Mouse (Mus musculus) hindlimb bud, embryonic 11.5 days (tissue): ENCODE measurements at regions not wholly inside any gene's neighbourhood (a gene's known extent, or its start where the extent isn't known, plus 50 kb on each side); places are given as distances from the start of the nearest gene placed in this dataset.

Experiments
- DNase-seq: peaks from one replicate; pipeline ENCODE4 v3.0.0-alpha.2; 2012; ENCODE audit warnings: low read depth, low spot score; ENCODE audit errors: extremely low spot score

GRCm38 (mm10) chr6:35608336-35608735 is 68.6 kb upstream of the Mtpn start:
- no peak for DNase-seq

DNA sequence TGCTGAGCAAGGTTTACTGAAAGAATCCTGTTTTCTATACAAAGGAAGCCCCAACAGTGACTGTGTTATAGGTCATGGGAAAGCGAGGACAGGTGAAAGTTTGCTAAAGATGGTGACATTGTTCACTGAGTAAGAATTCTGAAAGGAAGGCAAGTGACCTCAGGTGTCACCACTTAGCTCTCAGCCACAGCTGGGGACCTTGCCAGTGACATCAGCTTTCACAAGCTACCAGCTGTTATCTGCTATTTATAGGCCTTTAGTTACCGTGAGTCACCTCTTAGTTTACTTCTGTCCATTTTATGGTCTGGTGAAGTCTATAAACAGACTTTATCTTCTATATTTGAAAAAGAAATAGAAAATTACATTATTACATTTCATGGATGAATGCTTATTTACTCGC is 65.4 kb upstream of the Mtpn start:
- no peak for DNase-seq

DNA sequence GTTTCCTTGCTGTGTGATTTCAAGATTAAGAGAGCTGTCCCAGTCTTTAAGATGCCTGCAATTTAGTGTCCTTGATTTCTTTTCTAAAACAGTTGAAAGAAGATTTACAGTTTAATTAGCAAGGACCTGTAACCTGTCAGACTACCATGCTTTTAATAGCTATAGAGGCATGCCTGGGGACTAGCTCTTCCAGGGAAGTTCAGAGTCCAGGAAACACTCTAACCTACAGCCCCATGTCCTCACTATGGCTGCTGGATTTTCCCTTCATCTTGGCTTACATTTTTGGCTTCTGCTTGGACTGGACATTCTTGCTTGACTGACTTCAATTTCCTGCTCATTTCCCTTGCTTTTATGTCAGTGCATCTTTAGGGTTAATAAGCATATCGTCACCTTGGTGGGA is 61.7 kb upstream of the Mtpn start:
- no peak for DNase-seq

GRCm38 (mm10) chr6:35599841-35600240 is 60.2 kb upstream of the Mtpn start:
- no peak for DNase-seq

DNA sequence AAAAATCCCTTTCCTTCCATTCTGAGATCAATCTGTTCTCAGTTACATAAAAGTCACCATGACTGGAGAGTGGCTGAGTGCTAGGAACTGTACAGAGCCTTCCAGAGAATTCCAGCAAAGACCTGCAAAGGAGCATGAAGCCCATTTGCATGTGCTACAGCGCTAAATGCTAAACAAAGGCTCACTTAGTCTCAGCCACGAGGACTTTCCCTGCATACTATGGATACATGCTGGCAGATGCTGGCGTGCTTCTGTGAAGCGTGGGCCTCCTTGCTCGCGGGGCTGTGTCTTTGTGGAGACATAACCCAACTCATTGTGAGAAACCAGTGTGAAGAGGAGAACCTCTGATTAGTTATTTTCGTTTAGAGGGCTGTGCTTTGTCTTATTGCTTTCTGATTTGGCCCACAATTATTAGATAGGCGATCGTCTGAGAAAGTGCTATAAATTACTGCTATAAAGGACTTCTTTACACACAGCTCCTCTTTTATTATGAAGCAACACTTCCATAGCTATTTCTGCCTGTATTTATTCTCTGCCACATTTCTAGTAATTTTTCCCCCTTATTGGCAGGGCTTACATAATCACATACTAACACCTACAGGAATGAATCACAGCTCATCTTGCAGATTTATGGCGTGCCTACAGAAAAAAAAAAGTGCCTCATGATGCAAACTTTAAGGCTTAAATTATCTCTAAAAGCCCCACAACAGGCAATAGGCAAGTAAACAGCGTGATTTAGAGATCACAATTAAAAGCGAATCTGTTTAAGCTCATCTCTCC is 58.9 kb upstream of the Mtpn start:
- DNase-seq = no peak

GRCm38 (mm10) chr6:35595012-35595411 is 55.3 kb upstream of the Mtpn start:
- no peak for DNase-seq

DNA sequence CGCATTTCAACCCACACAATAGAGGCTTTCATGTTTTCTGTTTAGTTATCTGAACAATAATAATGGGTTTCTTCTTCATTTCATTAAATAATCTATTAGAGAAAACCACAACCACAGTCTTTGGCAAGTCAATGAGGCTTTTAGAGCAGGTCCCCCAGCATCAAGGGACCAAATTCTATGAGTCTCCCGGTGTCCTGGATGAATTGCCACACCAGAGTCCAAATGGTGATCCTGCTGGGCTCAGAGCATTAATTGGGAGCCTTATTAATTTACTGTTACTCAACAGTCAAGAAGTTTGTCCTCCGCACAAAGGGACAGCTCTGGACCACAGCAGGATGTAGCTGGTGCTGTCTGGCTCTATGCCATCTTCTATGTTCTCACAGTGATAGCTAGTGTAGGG is 52.5 kb upstream of the Mtpn start:
- DNase-seq = no peak
